Mouse (Mus musculus) adrenal gland, adult 8-10 months (tissue): ENCODE measurements at regions not wholly inside any gene's neighbourhood (a gene's known extent, or its start where the extent isn't known, plus 50 kb on each side); places are given as distances from the start of the nearest gene placed in this dataset.

ENCODE experiments used
- DNase-seq: peaks from one replicate; pipeline ENCODE4 v3.0.0; 2022

GRCm38 (mm10) chr11:84637268-84637667 lies 111.9 kb upstream of the Lhx1 start:
- no peak for DNase-seq

- DNase-seq: no peak
These were observed 109.7 kb upstream of the Lhx1 start for GRCm38 (mm10) chr11:84634990-84635389.

GRCm38 (mm10) chr11:84633300-84633699 lies 108.0 kb upstream of the Lhx1 start:
- no peak for DNase-seq

GRCm38 (mm10) chr11:84628111-84628510 lies 102.8 kb upstream of the Lhx1 start:
- DNase-seq: no peak

- DNase-seq: no peak
These were observed 102.3 kb upstream of the Lhx1 start for GRCm38 (mm10) chr11:84627685-84628084.

GRCm38 (mm10) chr11:84627259-84627658 lies 101.9 kb upstream of the Lhx1 start:
- DNase-seq: no peak

- DNase-seq: no peak
These were observed 98.8 kb upstream of the Lhx1 start for GRCm38 (mm10) chr11:84624100-84624499.

GRCm38 (mm10) chr11:84619713-84620112 lies 94.4 kb upstream of the Lhx1 start:
- DNase-seq: no peak

- DNase-seq: no peak
These were observed 93.2 kb upstream of the Lhx1 start for GRCm38 (mm10) chr11:84618576-84618975.

GRCm38 (mm10) chr11:84612982-84613720 lies 87.8 kb upstream of the Lhx1 start:
- DNase-seq: no peak

- no peak for DNase-seq
These were observed 86.2 kb upstream of the Lhx1 start for GRCm38 (mm10) chr11:84611625-84611879.

GRCm38 (mm10) chr11:84610774-84611624 lies 85.7 kb upstream of the Lhx1 start:
- no peak for DNase-seq

GRCm38 (mm10) chr11:84604781-84605180 lies 79.4 kb upstream of the Lhx1 start:
- DNase-seq: no peak

- no peak for DNase-seq
These were observed 74.0 kb upstream of the Lhx1 start for GRCm38 (mm10) chr11:84599267-84599841.

GRCm38 (mm10) chr11:84597572-84598295 lies 72.4 kb upstream of the Lhx1 start:
- DNase-seq: no peak

- DNase-seq: no peak
These were observed 67.5 kb upstream of the Lhx1 start for GRCm38 (mm10) chr11:84592715-84593339.

- no peak for DNase-seq
These were observed 61.8 kb upstream of the Lhx1 start for GRCm38 (mm10) chr11:84587107-84587506.

- no peak for DNase-seq
These were observed 60.3 kb upstream of the Lhx1 start for GRCm38 (mm10) chr11:84585626-84586025.

GRCm38 (mm10) chr11:84578805-84579541 lies 53.6 kb upstream of the Lhx1 start:
- DNase-seq: no peak
